Mouse (Mus musculus) heart, embryonic 11.5 days (tissue): ENCODE measurements around the gene Nell2. TPM values are rescaled to one million over a fixed set of nuclear protein-coding genes. Genes with fewer than 3 reads are reported as not detected.

Experiments used
- ATAC-seq: fragments of 200-750 bp; cut with Nextera tagmentation; replicated peaks from 2 replicates; pipeline ENCODE4 v1.8.0; 2017; ENCODE audit warnings: moderate library complexity; ENCODE audit not compliant: insufficient number of reproducible peaks, low FRiP score, low TSS enrichment
- H3K27ac ChIP-seq: fragments of 300-500 bp; sonication (generic); 2 replicates; pipeline ENCODE4 v1.5.1; 2014; ENCODE audit warnings: mild to moderate bottlenecking, low read depth, low read length
- H3K27me3 ChIP-seq: fragments of 300-500 bp; sonication (generic); 2 replicates; pipeline ENCODE4 v1.6.1; 2014; ENCODE audit warnings: mild to moderate bottlenecking, low read length, mixed read lengths; ENCODE audit not compliant: control insufficient read depth, insufficient read depth
- H3K36me3 ChIP-seq: fragments of 300-500 bp; sonication (generic); 2 replicates; pipeline ENCODE4 v1.6.1; 2014; ENCODE audit warnings: mild to moderate bottlenecking, low read length, moderate library complexity, mixed read lengths; ENCODE audit not compliant: control insufficient read depth, insufficient read depth
- H3K4me1 ChIP-seq: fragments of 300-500 bp; sonication (generic); 2 replicates; pipeline ENCODE4 v1.6.1; 2014; ENCODE audit warnings: low read length; ENCODE audit not compliant: control insufficient read depth, insufficient read depth
- H3K4me2 ChIP-seq: fragments of 300-500 bp; sonication (generic); 2 replicates; pipeline ENCODE4 v1.6.1; 2014; ENCODE audit warnings: mild to moderate bottlenecking, moderate library complexity
- H3K4me3 ChIP-seq: fragments of 300-500 bp; sonication (generic); 2 replicates; pipeline ENCODE4 v1.5.1; 2014; ENCODE audit warnings: low read depth, low read length
- H3K9ac ChIP-seq: fragments of 300-500 bp; sonication (generic); 2 replicates; pipeline ENCODE4 v1.6.1; 2014; ENCODE audit warnings: mild to moderate bottlenecking, low read depth, low read length, moderate library complexity
- H3K9me3 ChIP-seq: fragments of 300-500 bp; sonication (generic); replicated peaks from 2 replicates; pipeline ENCODE4 v1.6.1; 2016; ENCODE audit warnings: low read length; ENCODE audit not compliant: control insufficient read depth
- WGBS: fragments of 180-500 bp; shearing (Covaris S2); extraction: QIAGEN DNeasy Blood & Tissue Kit; methylation state at CpG from one replicate; pipeline ENCODE4 v1.1.7; 2014; ENCODE audit not compliant: insufficient replicate concordance; 5-methylcytosine and 5-hydroxymethylcytosine counted together
- polyA plus RNA-seq: library from polyadenylated mRNA; unstranded; fragments of >200 nt; fragmentation: Nextera tagmentation; extraction: Ambion mirVana; gene quantifications from 2 replicates; pipeline ENCODE4 v1.2.1, GENCODE M21; 2014

The Nell2 gene
- polyA plus RNA-seq, 1 experiment from 2014 or later, result 1.3 TPM

GRCm38 (mm10) chr15:95437740-95438139 is 90.6 kb downstream of the Nell2 start:
- Histone ChIP-seq H3K4me2 (no peak overlapping the region), H3K4me1 (no peaks in the 10 kb centered on the region), H3K4me3 (no peak overlapping the region), H3K9ac (no peak overlapping the region), H3K36me3 (no peaks in the 10 kb centered on the region), H3K27ac (no peak overlapping the region), H3K27me3 (no peaks in the 10 kb centered on the region), H3K9me3 (no peaks in the 10 kb centered on the region)
- no peak for ATAC-seq
- 80% methylated on average over 4 of the region's 4 CpGs for WGBS

- WGBS, result 46% methylated on average over 1 of the region's 1 CpGs
- ATAC-seq, result no peak
- no peak overlapping the region for H3K4me3 ChIP-seq
- H3K27me3 ChIP-seq, result no peaks in the 10 kb centered on the region
- no peaks in the 10 kb centered on the region for H3K9me3 ChIP-seq
- no peak overlapping the region for H3K4me2 ChIP-seq
- H3K9ac ChIP-seq, result no peak overlapping the region
- H3K27ac ChIP-seq, result no peak overlapping the region
- no peaks in the 10 kb centered on the region for H3K36me3 ChIP-seq
- no peaks in the 10 kb centered on the region for H3K4me1 ChIP-seq
Measured at GRCm38 (mm10) chr15:95436261-95436660, 92.1 kb downstream of the Nell2 start.

GRCm38 (mm10) chr15:95431156-95431799 is 97.1 kb downstream of the Nell2 start:
- no peak overlapping the region for H3K27ac ChIP-seq
- no peak overlapping the region for H3K9ac ChIP-seq
- no peak overlapping the region for H3K4me3 ChIP-seq
- no peaks in the 10 kb centered on the region for H3K27me3 ChIP-seq
- 79% methylated on average over 13 of the region's 13 CpGs for WGBS
- no peak for ATAC-seq
- H3K4me1 ChIP-seq, result no peaks in the 10 kb centered on the region
- H3K4me2 ChIP-seq, result no peak overlapping the region
- H3K9me3 ChIP-seq, result no peaks in the 10 kb centered on the region
- no peaks in the 10 kb centered on the region for H3K36me3 ChIP-seq

GRCm38 (mm10) chr15:95430000-95430399 is 98.4 kb downstream of the Nell2 start:
- WGBS, result 87% methylated on average over 8 of the region's 8 CpGs
- H3K27ac ChIP-seq, result no peak overlapping the region

GRCm38 (mm10) chr15:95428003-95428663 is 100.2 kb downstream of the Nell2 start:
- no peaks in the 10 kb centered on the region for H3K4me1 ChIP-seq
- no peak overlapping the region for H3K27ac ChIP-seq
- H3K4me2 ChIP-seq, result no peak overlapping the region
- no peak overlapping the region for H3K4me3 ChIP-seq
- no peaks in the 10 kb centered on the region for H3K9me3 ChIP-seq
- H3K36me3 ChIP-seq, result no peaks in the 10 kb centered on the region
- ATAC-seq, result no peak
- H3K9ac ChIP-seq, result no peak overlapping the region
- 74% methylated on average over 7 of the region's 7 CpGs for WGBS
- no peaks in the 10 kb centered on the region for H3K27me3 ChIP-seq

More at GRCm38 (mm10) chr15:95430000-95430399, 98.4 kb downstream of the Nell2 start:
- Histone ChIP-seq H3K4me1 (no peaks in the 10 kb centered on the region), H3K9ac (no peak overlapping the region), H3K4me3 (no peak overlapping the region), H3K27me3 (no peaks in the 10 kb centered on the region), H3K4me2 (no peak overlapping the region), H3K9me3 (no peaks in the 10 kb centered on the region), H3K36me3 (no peaks in the 10 kb centered on the region)
- ATAC-seq, result no peak

GRCm38 (mm10) chr15:95425085-95425484 is 103.3 kb downstream of the Nell2 start:
- WGBS, result 78% methylated on average over 7 of the region's 7 CpGs
- no peak overlapping the region for H3K4me3 ChIP-seq
- ATAC-seq, result no peak
- H3K4me1 ChIP-seq, result no peaks in the 10 kb centered on the region
- H3K27me3 ChIP-seq, result no peaks in the 10 kb centered on the region
- no peak overlapping the region for H3K4me2 ChIP-seq
- no peaks in the 10 kb centered on the region for H3K9me3 ChIP-seq
- no peak overlapping the region for H3K27ac ChIP-seq
- no peaks in the 10 kb centered on the region for H3K36me3 ChIP-seq
- H3K9ac ChIP-seq, result no peak overlapping the region

- Histone ChIP-seq H3K9ac (no peak overlapping the region), H3K36me3 (no peaks in the 10 kb centered on the region), H3K27me3 (no peaks in the 10 kb centered on the region), H3K27ac (no peak overlapping the region), H3K4me1 (no peaks in the 10 kb centered on the region), H3K4me2 (no peak overlapping the region), H3K4me3 (no peak overlapping the region), H3K9me3 (no peaks in the 10 kb centered on the region)
- no peak for ATAC-seq
- 78% methylated on average over 15 of the region's 15 CpGs for WGBS
Measured at GRCm38 (mm10) chr15:95422226-95422950, 106.0 kb downstream of the Nell2 start.

- no peak for ATAC-seq
- no peaks in the 10 kb centered on the region for H3K9me3 ChIP-seq
- no peak overlapping the region for H3K4me3 ChIP-seq
- 81% methylated on average over 4 of the region's 4 CpGs for WGBS
- no peak overlapping the region for H3K4me2 ChIP-seq
- no peak overlapping the region for H3K27ac ChIP-seq
- H3K9ac ChIP-seq, result no peak overlapping the region
- no peaks in the 10 kb centered on the region for H3K27me3 ChIP-seq
- no peaks in the 10 kb centered on the region for H3K4me1 ChIP-seq
- H3K36me3 ChIP-seq, result no peaks in the 10 kb centered on the region
Measured at GRCm38 (mm10) chr15:95418641-95419040, 109.7 kb downstream of the Nell2 start.
